Mouse (Mus musculus): ENCODE measurements around the gene Foxa1.

DNA sequence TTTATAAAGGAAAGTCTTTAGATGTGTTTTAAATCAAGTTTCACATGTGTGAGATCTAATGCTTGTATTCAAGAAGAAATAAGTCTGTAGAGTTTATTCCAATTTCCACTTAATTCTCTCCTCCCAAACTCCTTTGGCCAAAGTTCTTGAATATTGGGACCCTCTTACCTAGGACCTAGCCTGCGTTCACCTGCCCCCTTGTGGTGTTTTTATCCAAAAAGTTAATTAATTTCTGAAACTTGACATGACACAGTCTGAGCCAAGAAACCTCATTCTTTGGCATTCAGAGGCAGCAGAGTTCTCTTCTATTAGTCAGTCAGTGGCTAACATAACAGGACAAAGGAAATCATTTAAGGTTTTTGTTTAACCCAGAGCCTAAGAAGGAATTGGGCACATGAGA is 32.2 kb downstream of the Foxa1 start:
- TF ChIP-seq CTCF (conservative IDR thresholded peaks at IDR 0.05; ENCODE audit: insufficient read depth, insufficient read length, low read depth, low read length) (no peak), POLR2A (IDR thresholded peaks at IDR 0.05; ENCODE audit: low read depth, low read length) (no peak)

Data from kidney, adult 2 months (tissue).